Mouse (Mus musculus): ENCODE data around the gene Arl4c.
"Not testable (repeated sequence)": the region's sequence is repeated elsewhere in the genome, so short reads cannot be mapped to it uniquely, and the experiment has no call there.

Gene Arl4c

DNA sequence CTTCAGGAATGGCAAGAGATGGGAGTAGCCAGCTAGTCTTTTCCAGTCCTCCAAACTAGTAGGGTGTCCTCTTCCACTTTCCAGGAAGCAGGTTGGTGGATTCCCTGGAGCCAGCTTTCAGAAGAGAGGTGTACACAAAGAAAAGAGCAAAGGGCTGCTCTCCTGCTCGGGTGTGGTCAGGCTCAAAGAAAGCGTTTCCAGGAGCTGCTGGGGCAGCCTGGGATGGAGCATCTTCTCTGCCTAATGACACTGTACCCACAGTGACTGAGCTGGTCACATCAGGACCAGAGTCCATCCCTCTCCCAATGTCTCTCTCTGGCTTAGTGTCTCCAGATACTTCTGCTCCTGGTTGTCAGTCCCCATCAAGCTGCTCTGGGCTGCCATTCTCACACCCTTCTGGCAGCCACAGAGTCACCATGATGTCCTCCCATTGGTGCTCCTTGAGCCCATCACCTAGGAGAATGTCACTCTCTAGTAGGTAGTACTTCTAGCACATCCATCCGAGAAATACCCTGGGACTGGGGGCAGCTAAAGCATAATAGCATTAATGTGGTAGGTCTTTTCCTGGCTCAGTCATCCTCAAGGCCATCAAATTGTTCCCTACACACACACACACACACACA lies 46.4 kb downstream of the Arl4c start:
- no peak for DNase-seq (ENCODE audit: extremely low spot score)

DNA sequence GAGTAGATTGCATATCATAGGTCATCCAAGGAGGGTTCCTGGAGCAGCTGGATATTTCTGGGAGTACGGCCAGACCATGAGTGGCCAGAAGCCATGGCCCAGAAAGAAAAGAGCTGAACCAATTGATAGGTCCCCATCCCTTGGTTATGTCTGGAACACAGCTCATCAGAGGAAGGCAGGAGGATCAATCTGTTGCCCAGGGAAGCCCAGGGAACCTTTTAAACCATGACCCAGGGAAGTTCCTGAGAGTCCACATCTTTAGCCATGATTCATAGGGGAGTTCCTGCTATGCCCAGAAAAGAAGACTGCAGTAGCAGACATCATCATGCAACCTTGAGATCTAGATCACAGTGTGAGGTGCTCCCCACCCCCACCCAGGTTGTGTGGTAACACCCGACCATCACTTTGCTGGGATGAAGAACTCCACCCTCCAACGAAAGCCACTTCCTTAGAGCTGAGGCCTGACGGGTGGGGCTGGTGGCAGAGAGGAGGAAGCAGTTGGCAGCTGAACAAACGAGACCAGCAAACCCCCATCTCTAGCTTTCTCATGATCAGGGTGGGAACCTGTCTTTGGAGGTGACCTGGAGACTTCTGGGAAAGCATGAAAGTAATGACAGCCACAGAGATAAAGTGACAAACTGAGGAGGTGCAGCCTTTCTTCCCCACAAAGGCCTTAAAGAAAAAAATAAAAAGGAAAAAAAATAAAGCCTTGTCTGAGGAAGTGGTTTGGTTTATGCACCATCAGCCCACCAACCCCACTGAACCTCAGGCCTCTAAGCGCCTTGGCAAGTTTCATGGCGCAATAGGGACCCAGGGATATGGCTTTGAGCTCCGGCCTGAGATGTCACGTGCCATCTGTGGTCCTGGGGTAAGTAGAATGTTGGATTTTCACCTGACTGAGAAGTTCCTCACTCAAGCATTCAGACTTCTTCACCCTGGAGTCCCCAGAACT lies 47.2 kb downstream of the Arl4c start:
- no peak for DNase-seq (ENCODE audit: extremely low spot score)

DNA sequence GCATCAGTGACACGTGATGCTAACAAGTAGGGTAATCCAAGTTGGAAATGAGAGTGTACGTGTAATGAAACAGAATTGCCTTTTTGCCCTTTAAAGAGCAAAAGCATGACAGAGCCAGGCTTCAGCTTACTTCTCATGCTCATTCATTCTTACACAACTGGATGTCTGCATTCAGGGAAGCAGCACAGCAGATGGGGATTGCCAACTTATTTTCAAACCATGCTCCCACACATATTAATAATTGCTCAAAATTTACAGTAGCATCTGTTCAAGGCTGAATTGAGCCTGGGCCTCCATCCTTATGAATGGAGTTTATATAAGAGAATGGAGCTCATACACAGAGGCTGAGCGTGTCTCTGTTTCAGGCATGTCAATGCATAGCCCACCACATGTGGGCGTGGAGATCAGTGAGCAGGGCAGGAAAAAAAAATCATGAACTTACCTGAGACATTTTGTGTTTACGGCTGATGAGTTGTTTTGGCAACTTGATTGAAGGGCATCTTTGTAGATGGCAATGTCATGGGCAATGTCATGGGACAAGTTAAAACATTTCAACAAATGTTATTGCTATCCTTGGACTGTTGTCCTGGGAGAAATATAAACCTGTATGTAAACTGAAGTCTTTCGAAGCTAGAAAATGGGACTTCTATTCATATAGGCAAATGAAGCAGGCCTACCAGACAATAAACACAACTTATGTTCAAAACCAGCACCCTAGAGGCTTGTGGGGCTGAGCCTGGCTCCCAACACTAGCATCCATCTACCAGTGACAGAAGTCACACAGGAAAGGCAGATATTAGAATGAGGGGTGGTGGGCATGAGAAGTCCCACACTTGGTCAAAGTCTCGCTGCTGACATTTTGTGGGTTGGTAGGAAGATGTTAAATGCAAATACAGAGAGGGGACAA lies 48.2 kb downstream of the Arl4c start:
- no peak for DNase-seq (ENCODE audit: extremely low spot score)

DNA sequence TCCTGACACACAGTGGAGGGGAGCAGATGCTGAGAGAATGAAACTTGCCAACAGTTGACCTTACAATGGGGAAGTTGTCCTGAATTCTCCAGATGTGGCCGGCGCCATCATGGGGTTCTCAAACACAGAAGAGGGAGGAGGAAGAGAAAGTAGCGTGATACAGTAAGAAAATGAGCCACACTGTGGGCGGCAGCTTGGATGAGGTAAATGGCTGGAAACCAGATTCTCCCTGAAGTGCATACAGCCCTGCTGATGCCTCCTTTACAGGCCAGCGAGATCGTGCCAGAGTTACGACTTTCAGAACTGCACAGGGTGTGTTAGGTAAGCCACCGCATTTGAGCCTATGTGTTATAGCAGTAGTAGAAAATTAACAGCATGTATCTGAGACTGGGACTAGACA lies 49.3 kb downstream of the Arl4c start:
- DNase-seq (ENCODE audit: extremely low spot score) = no peak

DNA sequence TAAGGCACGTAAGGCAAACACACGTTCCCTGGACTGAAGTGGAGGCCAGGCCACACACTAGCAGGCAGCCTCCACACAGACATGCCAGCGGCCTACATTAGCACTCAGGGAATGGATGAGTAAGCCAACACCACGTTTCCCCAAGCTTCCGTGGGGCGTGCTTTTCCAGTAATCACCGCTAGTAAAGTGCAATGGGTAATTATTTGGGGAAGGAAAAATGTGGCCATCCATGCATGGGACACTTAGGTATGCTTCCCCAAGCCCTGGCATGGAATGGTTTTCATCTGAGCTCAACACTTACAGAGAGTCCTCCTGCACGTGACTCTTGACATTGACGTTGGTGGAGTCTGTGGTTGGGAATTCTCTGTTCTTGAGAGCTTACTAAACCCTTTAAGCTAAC lies 50.4 kb downstream of the Arl4c start:
- DNase-seq (ENCODE audit: extremely low spot score) = no peak

DNA sequence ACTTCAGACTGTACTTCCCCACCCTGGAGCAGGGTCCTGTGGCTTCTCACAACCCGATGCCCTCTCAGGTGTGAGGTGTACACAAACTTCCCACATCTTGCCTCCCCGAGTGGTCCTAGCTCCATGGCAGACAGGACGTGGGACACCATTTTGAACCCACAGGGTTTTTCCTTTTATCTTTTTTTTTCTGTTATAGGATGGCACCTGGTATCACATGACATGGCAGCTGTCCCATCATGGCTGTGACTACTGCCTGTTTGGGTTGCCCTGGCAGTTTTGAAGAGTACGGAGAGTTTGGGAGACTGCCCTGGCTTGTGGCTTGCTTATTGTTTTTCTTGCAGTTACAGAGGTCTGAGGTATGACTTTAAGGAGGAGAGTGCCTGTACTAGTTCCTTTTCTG lies 53.3 kb downstream of the Arl4c start:
- DNase-seq (ENCODE audit: extremely low spot score) = no peak

DNA sequence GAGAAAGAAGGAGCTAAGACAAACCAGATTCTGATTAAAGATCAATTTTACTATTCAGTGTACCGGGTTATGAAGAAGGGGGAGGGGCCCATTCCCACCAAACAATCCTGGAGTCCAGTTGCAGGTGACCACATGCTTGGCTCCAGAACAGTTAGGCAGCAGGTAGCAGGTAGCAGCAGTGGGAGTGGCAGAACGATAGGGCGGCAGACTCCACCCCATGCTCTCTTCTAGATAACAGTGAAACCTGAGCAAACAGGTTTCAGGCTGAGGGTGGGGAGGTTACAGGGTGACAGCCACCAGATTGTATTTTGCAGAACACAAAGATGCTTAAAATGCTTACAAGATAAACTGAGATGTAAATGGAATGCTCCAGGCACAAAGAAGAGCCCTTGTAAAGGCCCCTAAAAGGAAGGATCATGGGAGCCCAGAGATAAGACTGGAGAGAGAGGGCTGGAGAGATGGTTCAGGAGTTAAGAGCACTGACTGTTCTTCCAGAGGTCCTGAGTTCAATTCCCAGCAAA lies 56.4 kb downstream of the Arl4c start:
- DNase-seq (ENCODE audit: extremely low spot score) = no peak

DNA sequence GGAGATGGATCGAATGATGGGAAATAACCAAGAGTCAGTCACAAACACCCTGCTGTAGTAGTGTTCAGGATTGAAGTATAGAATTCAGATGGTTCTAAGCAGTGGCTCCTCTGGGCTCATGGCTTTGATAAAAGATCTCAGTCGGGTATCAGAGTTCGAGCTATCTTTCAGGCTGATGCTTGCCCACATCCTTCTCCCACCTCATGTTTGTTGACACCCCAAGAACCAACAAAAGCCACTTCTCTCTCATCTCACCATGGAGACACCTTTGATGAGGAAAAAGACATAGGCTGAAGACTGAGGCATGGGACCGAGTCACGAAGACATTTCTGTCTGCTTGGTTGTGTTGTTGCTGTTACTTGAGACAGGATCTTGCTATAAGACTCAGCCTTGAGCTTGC lies 57.6 kb downstream of the Arl4c start:
- no peak for DNase-seq (ENCODE audit: extremely low spot score)

DNA sequence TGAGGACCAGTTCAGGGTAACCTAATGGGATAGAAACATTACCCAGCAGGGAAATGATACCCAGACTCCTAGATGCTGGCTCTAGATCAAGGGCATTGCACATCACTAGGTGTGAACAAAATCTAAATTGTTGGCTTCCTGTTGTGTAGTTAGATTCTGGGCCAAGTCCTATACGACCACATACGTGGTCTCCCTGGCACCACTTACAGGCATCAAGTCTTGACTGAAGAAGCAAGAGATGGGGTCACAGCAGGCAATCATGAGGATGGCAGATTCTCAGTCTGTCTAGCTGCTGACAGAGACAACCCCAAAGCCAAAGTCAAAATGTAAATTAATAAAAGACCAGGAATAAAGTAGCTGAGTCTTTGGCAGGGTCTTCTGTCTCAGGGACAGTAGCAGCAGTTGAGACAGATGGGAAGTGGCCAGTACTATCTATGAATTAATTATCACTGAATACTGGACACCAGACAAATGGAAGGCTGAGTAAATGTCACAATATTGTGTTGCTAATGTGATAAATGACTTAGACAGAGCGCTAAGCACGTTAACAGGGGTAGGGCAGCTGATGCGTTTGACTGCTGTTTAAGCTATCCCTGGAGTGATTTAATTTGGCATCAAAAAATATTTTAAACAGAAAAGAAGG lies 58.7 kb downstream of the Arl4c start:
- DNase-seq (ENCODE audit: extremely low spot score) = no peak

DNA sequence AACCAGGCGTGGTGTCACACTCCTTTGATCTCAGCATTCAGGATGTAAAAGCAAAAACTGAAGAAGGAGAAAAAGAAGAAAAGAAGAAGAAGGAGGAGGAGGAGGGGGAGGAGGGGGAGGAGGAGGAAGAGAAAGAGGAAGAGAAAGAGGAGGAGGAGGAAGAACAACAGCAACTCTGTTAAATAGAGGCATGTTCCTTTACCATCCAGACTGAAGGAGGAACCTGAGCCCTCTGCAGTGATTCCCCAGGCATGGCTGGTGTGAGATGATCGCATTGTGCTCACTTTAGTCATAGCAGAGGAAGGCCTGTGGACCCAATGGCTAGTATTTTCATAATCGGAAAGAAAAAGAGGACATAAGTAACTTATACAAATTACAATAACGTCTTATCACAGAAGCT lies 59.3 kb downstream of the Arl4c start:
- DNase-seq (ENCODE audit: extremely low spot score) = no peak

DNA sequence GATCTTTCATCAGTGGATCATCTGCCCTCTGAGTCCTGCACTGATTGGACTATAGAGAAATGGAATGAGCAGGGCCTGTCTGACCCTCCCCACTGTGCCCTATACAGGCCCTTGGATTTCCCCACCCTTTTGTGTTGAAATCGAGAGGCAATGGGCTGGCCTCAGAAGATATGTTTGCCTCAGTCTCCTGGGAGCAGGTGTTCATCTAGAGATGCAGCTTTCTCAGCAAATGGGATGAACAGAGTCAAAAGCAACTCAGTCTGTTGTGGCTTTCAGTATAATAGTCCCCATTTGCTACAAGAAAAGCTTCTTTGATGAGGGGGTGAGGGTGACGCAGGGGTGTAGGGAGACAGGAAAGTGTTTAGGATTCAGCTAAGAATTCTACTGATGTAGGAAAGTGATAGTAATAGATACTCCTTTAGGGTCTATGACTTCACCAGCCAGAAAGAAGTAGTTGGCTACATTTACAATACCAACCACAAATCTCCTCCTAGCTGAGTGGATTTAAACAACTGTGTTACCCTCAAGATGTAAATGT lies 60.3 kb downstream of the Arl4c start:
- no peak for DNase-seq (ENCODE audit: extremely low spot score)

DNA sequence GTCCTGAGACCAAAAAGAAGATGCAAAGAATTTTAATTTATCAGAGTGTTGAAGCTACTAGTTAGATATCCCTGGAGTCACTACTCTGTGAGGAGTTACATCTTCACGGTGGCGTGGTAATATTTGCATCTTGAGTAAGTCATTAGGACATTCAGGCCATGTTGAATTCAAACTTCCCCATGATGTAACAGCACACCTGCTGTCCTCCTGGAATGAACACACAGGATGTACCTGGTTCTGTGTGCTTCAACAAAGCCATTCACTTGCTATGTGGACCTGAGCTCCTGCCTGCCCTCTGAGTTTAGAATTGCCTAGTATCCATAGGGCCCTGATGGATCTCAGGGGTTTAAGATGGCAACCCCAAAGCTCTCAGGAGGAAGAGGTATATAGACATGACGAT lies 60.8 kb downstream of the Arl4c start:
- no peak for DNase-seq (ENCODE audit: extremely low spot score)

DNA sequence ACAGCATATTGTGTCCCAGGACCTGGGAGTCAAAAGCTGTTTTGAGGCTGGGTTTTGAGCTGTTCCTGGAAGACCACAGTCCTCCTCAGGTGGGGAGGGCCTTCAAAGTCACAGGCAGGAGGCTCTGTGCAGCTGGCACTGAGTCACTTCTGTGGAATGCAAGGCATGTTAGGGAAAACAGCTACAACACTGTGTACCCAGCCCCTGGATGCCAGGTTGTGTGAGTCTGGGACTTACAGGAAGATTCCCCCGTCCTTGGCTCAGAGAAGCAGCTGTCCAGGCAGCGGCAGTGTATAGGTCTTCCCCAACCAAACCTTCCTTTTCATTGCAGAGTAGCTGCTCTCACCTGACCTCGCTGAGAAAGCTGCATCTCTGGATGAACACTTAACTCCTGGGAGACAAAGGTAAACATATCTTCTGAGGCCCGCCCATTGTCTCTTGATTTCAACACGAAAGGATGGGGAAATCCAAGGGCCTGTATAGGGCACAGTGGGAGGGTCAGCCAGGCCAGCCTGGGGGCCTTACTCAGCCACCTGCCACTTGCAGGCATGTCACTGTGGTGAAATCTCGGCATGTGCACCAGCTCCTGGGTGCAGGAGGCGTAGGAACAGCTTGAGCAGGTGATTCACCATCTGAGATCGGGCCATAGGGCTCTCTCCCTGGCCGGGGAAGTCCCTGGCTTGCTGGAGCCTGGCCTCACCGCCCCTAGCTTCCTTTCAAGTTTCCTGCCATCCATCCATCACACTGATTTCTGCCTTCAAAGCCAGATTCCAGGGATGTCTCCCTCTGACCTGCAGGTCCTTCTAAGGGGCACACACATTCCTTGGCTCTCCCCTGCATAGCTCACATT lies 62.4 kb downstream of the Arl4c start:
- peak; percentile 59 for DNase-seq (ENCODE audit: extremely low spot score)

DNA sequence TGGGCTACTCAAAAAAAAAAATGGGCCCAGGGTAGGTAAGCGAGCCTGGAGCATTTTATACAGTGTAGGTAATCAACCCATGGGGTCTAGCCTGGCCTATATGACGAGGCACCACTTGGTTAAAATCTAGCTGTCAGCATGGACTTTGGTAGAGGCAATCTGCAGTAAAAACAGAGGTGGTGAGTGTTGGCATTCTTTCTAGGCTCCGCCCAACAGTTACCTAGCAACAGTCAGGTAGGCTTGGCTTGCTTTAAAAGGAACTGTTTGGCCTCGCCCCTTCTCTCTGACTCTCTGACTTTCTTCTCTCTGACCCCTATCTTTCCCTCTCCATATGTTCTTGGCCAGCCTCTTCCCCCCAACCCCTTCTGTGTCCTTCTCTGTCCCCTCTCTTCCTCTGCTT lies 63.4 kb downstream of the Arl4c start:
- no peak for DNase-seq (ENCODE audit: extremely low spot score)

DNA sequence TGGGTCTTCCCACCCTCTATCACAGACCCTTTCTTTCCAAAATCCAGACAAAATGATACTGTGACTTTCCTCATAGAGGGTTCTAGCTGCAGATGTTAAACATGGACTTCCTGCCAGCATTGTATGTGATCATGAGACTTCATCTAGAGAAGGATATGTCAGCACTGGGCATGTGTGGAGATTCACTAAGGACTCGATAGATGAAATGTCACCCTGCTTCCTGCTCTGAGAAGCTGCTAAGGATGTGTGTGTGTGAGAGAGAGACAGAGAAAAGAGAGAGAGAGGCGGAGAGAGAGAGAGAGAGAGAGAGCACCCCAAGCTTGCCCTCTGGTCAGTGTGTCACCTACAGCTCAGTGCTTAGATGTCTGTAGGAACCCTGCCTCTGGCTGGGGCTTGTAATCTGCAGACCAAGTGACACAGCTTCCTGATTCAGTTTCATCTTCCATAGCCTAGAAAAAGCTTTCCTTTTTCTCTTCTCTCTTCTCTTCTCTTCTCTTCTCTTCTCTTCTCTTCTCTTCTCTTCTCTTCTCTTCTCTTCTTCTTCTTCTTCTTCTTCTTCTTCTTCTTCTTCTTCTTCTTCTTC lies 65.4 kb downstream of the Arl4c start:
- DNase-seq (ENCODE audit: extremely low spot score) = not testable (repeated sequence)

DNA sequence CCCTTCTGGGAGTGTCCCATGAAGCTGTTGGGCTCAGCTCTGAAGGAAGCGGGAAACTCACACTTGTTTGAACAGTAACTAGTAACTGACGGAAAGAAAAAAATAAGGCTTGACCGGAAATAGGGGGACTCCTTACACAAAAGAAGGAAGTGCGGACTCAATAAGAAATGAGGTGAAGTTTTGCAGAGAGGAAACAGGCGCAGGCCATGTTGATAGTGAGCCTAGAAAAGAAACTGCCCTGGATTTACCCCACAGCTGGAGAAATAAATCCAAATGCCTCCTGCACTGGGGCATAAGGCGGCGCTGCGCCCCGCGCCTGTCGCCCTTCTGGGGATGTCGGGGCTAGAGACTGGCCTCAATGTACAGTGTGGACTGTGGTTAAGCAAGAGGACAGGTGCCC lies 66.4 kb downstream of the Arl4c start:
- DNase-seq (ENCODE audit: extremely low spot score) = no peak

DNA sequence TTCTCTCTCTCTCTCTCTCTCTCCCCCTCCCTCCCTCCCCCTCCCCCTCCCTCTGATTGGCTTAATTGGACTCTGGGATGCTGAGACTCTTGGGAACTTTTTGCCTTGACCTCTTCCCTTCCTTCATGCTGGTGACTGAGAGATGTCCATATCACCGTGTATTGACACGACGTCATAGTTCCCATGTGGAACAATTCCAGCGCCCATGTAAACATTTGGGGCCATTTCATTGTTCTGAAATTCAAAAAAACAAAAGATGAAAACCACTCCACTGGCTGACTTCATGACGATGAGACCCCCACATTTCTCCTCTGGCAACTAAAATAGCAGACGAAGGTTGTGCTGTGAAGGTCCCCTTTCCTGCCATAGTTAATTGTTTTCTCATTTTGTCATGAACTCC lies 69.2 kb downstream of the Arl4c start:
- no peak for DNase-seq (ENCODE audit: extremely low spot score)

DNA sequence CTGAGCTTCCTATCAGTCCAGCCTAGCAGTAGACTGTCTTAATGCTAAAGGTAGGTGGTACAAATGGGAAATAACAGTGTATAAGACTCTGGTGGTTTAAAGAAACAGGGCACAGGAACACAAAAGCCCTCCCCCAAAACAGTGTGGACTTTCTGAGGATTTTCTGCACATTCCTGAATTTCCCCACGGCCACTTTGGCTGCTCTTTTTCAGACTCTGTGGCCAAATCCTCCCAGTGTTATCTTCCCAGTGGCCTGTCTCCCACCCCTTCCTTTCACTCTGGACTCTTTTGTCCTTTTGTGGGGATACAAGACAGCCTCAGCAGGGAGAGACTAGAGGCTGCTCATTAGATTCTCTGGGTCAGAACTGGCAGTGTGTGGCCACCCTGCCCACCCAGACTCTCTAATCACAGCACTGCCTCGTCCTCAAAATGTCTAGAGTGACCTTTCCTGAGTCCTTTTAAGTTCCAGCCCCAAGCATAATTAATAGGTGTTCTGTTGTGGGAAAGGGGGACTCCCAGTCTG lies 72.0 kb downstream of the Arl4c start:
- DNase-seq (ENCODE audit: extremely low spot score) = no peak

DNA sequence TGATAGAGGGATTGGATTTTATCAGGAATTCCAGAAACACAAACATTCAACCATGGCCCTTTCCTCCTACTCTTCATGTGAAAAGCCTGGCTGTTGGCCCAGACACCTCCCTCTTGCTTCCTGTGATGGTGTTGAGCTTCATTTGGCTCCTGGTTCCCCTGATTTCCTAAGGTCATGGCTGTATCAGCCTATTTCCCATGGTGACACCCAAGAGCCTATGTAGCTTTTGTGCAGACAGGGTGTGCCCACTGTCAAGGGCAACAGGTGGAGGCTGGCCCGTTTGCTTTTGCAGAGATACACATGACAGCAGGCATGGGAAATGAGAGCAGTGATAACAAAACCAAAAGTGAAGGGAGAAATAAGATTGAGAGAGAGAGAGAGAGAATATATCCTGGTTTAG lies 76.8 kb downstream of the Arl4c start:
- DNase-seq (ENCODE audit: extremely low spot score) = no peak

DNA sequence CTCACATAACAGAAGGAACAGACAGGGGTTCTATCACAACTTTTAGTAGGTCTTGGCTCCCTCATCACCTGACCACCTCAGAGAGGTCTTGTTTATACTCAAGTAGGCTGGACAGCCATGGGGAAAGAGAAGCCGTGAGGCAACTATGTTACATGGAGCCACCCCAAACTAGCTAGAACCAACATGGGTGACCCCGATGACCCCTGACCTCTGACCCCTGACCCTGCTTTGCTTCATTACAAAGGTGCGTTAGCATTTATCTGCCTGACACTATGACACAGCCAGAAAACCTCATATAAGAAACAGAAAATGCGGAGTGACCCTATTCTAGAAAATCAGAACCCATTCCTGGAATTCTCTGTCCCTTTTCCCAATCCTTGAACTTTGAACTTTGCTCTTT lies 77.6 kb downstream of the Arl4c start:
- no peak for DNase-seq (ENCODE audit: extremely low spot score)
